Mouse (Mus musculus): ENCODE measurements at regions not wholly inside any gene's neighbourhood (a gene's known extent, or its start where the extent isn't known, plus 50 kb on each side); places are given as distances from the start of the nearest gene placed in this dataset.

DNA sequence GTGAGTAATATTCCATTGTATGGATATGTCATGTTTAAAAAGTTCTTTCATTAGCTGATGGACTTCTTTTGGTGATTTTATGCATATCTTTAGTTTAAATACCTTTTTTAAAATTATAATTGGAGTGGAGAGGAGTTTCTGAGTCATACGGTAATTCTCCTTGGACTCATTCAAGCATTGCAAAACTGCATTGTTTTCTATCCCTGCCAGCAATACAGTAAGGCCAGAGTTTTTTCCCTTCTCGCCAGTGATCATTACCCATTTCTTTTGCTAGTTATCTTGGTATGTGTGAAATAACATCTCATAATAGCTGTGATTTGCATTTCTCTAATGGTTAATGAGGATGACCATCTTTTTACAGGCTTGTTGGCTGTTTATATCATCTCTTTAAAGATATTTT is 271.6 kb upstream of the Nr2f2 start:
- TF ChIP-seq POLR2A (IDR thresholded peaks at IDR 0.05; ENCODE audit: low read depth, low read length) (no peak), CTCF (IDR thresholded peaks at IDR 0.05; ENCODE audit: extremely low read depth, insufficient read length, insufficient replicate concordance, low read depth, low read length) (no peak)
